In genomic region chr1:23840924-23841323, GRCm38 (mm10) we compare ENCODE assay signal across 16 mouse cellular contexts.
"Had no signal": no experiment of that assay in that cellular context is flagged by ENCODE, and none has a peak within 500 bp of the region (broad histone marks: within the 10 kb centered on the region; RNA-seq: fewer than 3 reads in every experiment).

No protein-coding gene starts in this region.

- H3K4me2 ChIP-seq: liver, embryonic 15.5 days; lung, embryonic 15.5 days; midbrain, embryonic 11.5 days; midbrain, embryonic 13.5 days; midbrain, embryonic 15.5 days; neural tube, embryonic 12.5 days had no signal

- H3K4me1 ChIP-seq: liver, embryonic 15.5 days; lung, embryonic 15.5 days; midbrain, embryonic 13.5 days; midbrain, embryonic 15.5 days; neural tube, embryonic 12.5 days had no signal

- H3K27ac ChIP-seq: liver, embryonic 15.5 days; lung, embryonic 15.5 days; macrophage; midbrain, embryonic 13.5 days; midbrain, embryonic 15.5 days; neural tube, embryonic 12.5 days had no signal

- H3K9me3 ChIP-seq: liver, embryonic 15.5 days; lung, embryonic 15.5 days; megakaryocyte, embryonic 14.5 days; midbrain, embryonic 13.5 days; midbrain, embryonic 15.5 days; neural tube, embryonic 12.5 days had no signal

- H3K9ac ChIP-seq: liver, embryonic 15.5 days; liver, postnatal 0 days; lung, embryonic 15.5 days; midbrain, embryonic 13.5 days; midbrain, embryonic 15.5 days; neural tube, embryonic 12.5 days had no signal

- ATAC-seq: liver, postnatal 0 days; lung, postnatal 0 days; midbrain, embryonic 13.5 days; midbrain, embryonic 15.5 days had no signal

- H3K36me3 ChIP-seq: lung, embryonic 15.5 days had no signal

- H3K27me3 ChIP-seq: liver, embryonic 15.5 days; lung, embryonic 15.5 days; megakaryocyte, embryonic 14.5 days; midbrain, embryonic 13.5 days; midbrain, embryonic 15.5 days; neural tube, embryonic 12.5 days had no signal

- H3K4me3 ChIP-seq: liver, embryonic 15.5 days; lung, embryonic 15.5 days; megakaryocyte, embryonic 14.5 days; midbrain, embryonic 13.5 days; midbrain, embryonic 15.5 days; neural tube, embryonic 12.5 days had no signal

- DNase-seq: liver, postnatal 0 days; lung, adult 2 months; lung, postnatal 14 days; lung, postnatal 36 days; right cerebral cortex, postnatal 14 days; thymus, postnatal 14 days; thymus, postnatal 36 days had no signal
